Mouse (Mus musculus): ENCODE results near the gene Hnrnpr. TPM values are rescaled to one million over a fixed set of nuclear protein-coding genes. Genes with fewer than 3 reads are reported as not detected.

Hnrnpr gene
- polyA plus RNA-seq, 1 experiment from 2014 or later, result 193 TPM

DNA sequence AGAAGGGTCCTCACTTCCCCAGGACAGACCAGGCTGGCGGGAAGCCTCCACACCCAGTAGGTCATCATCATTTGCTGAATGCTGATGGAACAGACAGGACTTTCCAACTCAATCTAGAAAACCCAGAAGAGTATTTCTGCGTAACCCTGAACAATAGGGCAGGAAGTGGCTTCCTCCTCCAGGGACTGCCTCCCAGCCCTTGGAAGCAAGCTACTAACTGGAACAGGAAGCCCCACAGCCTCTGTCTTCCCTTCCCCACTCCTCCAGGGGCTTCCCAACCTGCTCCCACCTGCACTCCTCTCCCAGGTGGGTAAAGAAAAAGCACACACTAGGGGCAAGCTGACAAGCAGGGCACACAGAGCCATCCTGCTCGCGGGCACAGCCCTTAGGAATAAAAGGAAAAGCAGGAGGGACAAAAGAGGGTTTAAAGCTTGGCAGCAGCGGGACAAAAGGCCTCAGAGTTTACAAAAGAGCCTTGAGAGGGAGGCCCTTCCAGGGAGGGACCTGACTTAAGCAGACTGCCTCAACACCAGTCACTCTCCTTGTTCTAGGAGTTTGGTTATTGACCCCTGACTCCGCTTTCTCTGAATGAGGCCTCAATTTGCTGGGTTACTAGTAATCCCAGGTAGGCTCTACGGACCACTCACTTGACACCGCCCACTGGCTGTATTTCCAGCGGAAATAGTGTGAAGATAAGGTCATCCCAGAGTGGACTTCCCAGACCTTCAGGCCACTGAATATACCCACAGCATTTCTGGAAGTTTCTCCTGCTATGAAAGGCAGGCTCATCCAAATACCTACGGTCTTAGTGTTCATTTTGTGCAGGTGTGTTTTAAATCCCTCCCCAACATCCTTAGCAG, 27.9 kb upstream of the Hnrnpr start:
- Histone ChIP-seq H3K27ac (ENCODE audit: low read depth, low read length) (peak overlapping the region; percentile 92), H3K9me3 (ENCODE audit: control insufficient read depth, low read length) (no peaks in the 10 kb centered on the region), H3K4me3 (ENCODE audit: low read depth, low read length) (no peak overlapping the region), H3K4me2 (ENCODE audit: low read depth, low read length, severe bottlenecking) (peak overlapping the region; percentile 37), H3K4me1 (replicated peaks; ENCODE audit: control insufficient read depth, insufficient read depth, low read length) (peaks cover 29% of the 10 kb centered on the region), H3K27me3 (ENCODE audit: control insufficient read depth, insufficient read depth, low read length) (no peaks in the 10 kb centered on the region), H3K9ac (ENCODE audit: low read length) (peak overlapping the region; percentile 60), H3K36me3 (ENCODE audit: control insufficient read depth, insufficient read depth, low read length) (no peaks in the 10 kb centered on the region)
- DNase-seq (ENCODE audit: low spot score) (peak; percentile 65), ATAC-seq (replicated peaks; ENCODE audit: low FRiP score) (no peak)
- 8% methylated on average over 10 of the region's 10 CpGs for WGBS

DNA sequence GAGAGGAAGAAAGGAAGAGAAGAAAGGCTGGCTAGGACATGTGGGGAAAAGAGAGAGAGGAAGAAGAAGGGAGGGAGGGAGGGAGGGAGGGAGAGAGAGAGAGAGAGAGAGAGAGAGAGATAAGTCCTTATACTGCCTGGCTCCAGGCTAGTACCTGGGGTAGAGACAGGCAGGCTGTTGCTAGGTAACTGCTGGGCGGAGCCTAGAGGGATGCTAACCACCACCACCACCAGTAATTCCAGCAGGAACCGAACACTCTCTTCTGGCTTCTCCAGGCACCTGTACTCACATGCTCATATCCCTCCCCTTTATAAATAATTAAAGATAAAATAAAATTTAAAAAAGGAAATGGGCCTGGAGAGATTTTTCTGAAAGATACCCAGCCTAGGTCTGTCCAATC, 27.0 kb upstream of the Hnrnpr start:
- Histone ChIP-seq H3K9me3 (ENCODE audit: control insufficient read depth, low read length) (peaks cover 1% of the 10 kb centered on the region; the same call in 1 of the 2 replicates), H3K27ac (ENCODE audit: low read depth, low read length) (peak overlapping the region; percentile 92; the same call in 1 of the 2 replicates), H3K9ac (ENCODE audit: low read length) (peak overlapping the region; percentile 60; the same call in 1 of the 2 replicates), H3K36me3 (ENCODE audit: control insufficient read depth, insufficient read depth, low read length) (peaks cover 5% of the 10 kb centered on the region), H3K4me3 (ENCODE audit: low read depth, low read length) (no peak overlapping the region), H3K27me3 (ENCODE audit: control insufficient read depth, insufficient read depth, low read length) (peaks cover 1% of the 10 kb centered on the region; the same call in 1 of the 2 replicates), H3K4me1 (replicated peaks; ENCODE audit: control insufficient read depth, insufficient read depth, low read length) (peaks cover 29% of the 10 kb centered on the region), H3K4me2 (ENCODE audit: low read depth, low read length, severe bottlenecking) (peak overlapping the region; percentile 3; the same call in 1 of the 2 replicates)
- WGBS, result 19% methylated on average over 2 of the region's 2 CpGs
- DNase-seq (ENCODE audit: low spot score) (peak; percentile 59), ATAC-seq (replicated peaks; ENCODE audit: low FRiP score) (no peak)

DNA sequence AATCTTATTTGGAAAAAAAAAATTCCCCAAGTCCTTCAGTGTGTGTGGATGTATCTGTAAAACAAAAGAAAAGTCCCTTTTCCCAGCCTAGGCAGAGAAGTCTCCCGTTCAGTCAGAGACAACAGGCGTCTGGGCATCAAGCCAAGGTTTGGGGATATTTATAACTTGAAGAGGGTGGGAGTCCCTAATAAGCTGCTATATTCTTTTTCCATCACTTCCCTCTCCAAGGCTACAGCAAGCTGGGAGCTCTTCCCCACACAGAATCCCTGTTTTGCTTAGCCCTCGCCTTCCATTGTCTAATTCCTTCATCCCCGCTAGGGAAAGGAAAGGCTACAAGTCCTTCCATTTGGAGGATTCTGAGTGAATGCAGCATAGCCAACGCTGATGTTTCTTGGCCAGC, 26.3 kb upstream of the Hnrnpr start, which contains the start of gene Zfp46:
Gene Zfp46 (plus strand): TSS at position 229 of the 400 bp plus-strand sequence.
- ATAC-seq (replicated peaks; ENCODE audit: low FRiP score) (no peak), DNase-seq (ENCODE audit: low spot score) (peak; percentile 63)
- Histone ChIP-seq H3K9me3 (ENCODE audit: control insufficient read depth, low read length) (peaks cover 3% of the 10 kb centered on the region; the same call in 1 of the 2 replicates), H3K4me2 (ENCODE audit: low read depth, low read length, severe bottlenecking) (peak within 1 kb of the TSS; percentile 90), H3K27ac (ENCODE audit: low read depth, low read length) (peak within 1 kb of the TSS; percentile 92), H3K4me3 (ENCODE audit: low read depth, low read length) (peak within 1 kb of the TSS; percentile 59), H3K9ac (ENCODE audit: low read length) (peak within 1 kb of the TSS; percentile 74), H3K27me3 (ENCODE audit: control insufficient read depth, insufficient read depth, low read length) (peaks cover 5% of the 10 kb centered on the region; the same call in 1 of the 2 replicates), H3K4me1 (replicated peaks; ENCODE audit: control insufficient read depth, insufficient read depth, low read length) (peaks cover 29% of the 10 kb centered on the region), H3K36me3 (ENCODE audit: control insufficient read depth, insufficient read depth, low read length) (peaks cover 5% of the 10 kb centered on the region)
- WGBS, result 35% methylated on average over 5 of the region's 5 CpGs

DNA sequence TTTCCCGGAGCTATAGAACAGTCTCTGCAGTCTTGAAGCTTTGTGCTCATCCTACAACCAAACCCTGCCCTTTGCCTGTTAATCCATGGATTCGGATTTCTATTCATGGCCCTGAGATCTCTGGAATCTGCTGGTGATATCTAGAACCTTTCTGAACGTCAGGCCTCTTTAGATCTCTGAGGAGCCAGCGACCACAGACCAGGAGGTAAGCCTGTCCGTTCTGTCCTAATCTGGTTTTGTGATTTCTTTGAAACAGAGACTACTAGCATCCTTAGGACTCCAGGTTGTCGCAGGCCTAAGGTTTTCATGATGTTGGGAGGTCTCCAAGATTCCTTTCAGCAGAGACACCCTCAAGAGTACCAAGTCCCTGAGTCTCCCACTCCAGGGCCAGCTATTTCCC, 25.9 kb upstream of the Hnrnpr start:
- no peak for DNase-seq (ENCODE audit: low spot score)
- Histone ChIP-seq H3K36me3 (ENCODE audit: control insufficient read depth, insufficient read depth, low read length) (peaks cover 5% of the 10 kb centered on the region), H3K27me3 (ENCODE audit: control insufficient read depth, insufficient read depth, low read length) (peaks cover 10% of the 10 kb centered on the region), H3K9me3 (ENCODE audit: control insufficient read depth, low read length) (peaks cover 3% of the 10 kb centered on the region; the same call in 1 of the 2 replicates), H3K27ac (ENCODE audit: low read depth, low read length) (peak overlapping the region; percentile 92), H3K9ac (ENCODE audit: low read length) (peak overlapping the region; percentile 74), H3K4me2 (ENCODE audit: low read depth, low read length, severe bottlenecking) (peak overlapping the region; percentile 90), H3K4me1 (replicated peaks; ENCODE audit: control insufficient read depth, insufficient read depth, low read length) (peaks cover 31% of the 10 kb centered on the region), H3K4me3 (ENCODE audit: low read depth, low read length) (peak overlapping the region; percentile 59)
- 30% methylated on average over 6 of the region's 6 CpGs for WGBS
- ATAC-seq (replicated peaks; ENCODE audit: low FRiP score), result no peak

DNA sequence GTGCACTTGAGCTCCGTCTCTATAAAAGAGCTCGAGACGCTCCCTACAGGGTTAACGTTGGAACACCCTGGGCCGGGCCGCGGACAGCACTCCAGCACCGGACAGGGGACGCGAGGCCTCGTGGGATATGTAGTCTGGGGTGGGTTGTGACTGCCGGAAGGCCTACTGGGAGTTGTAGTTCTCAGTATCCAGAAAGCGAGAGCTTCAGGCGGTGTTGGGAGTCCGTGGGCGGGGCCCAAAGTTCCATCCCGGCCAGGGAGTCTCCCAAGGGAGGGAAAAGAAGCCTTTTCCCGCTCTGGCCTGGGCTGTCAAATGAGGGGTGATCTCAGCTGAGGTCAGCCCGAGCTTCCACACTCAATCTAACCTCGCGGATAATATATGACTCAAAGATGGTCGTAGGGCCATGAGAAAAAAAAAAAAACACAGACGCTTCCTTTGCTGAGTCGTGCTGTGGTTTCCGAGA, 25.4 kb upstream of the Hnrnpr start:
- Histone ChIP-seq H3K27me3 (ENCODE audit: control insufficient read depth, insufficient read depth, low read length) (peaks cover 14% of the 10 kb centered on the region), H3K27ac (ENCODE audit: low read depth, low read length) (peak overlapping the region; percentile 92), H3K4me1 (replicated peaks; ENCODE audit: control insufficient read depth, insufficient read depth, low read length) (peaks cover 36% of the 10 kb centered on the region), H3K4me2 (ENCODE audit: low read depth, low read length, severe bottlenecking) (peak overlapping the region; percentile 90), H3K4me3 (ENCODE audit: low read depth, low read length) (peak overlapping the region; percentile 59), H3K9ac (ENCODE audit: low read length) (peak overlapping the region; percentile 74), H3K36me3 (ENCODE audit: control insufficient read depth, insufficient read depth, low read length) (peaks cover 9% of the 10 kb centered on the region), H3K9me3 (ENCODE audit: control insufficient read depth, low read length) (peaks cover 3% of the 10 kb centered on the region; the same call in 1 of the 2 replicates)
- WGBS, result under 1% methylated on average over 25 of the region's 25 CpGs
- ATAC-seq (replicated peaks; ENCODE audit: low FRiP score) (peak; percentile 93), DNase-seq (ENCODE audit: low spot score) (peak; percentile 95)

DNA sequence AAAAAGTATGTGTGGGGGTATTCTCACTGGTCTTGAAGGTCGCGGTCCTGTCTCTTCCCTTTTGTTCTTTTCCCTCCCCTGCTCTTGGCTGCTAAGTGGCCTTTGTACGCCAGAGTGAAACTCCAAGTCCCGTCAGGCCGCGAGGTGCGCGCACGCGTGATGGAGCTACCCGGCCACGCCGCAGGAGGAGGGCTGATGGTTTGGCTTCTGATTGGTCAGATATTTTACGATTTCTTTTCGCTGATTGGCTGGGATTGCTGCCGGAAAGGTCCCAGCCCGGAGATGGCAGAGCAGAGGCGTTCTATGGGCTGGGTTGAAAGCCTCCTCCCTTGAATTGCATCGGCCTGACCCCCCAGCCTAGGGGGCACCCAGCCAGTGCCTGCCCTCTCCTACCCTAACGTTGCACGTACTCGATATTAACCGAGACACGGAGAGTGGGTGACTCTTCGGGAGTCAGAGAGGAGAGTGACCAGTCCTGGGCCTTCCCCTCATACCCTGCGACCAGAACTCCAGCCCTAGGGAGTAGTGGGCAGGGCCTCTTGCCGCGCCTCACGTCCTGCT, 24.9 kb upstream of the Hnrnpr start:
- Histone ChIP-seq H3K4me2 (ENCODE audit: low read depth, low read length, severe bottlenecking) (peak overlapping the region; percentile 90), H3K27ac (ENCODE audit: low read depth, low read length) (peak overlapping the region; percentile 92), H3K27me3 (ENCODE audit: control insufficient read depth, insufficient read depth, low read length) (peaks cover 17% of the 10 kb centered on the region), H3K36me3 (ENCODE audit: control insufficient read depth, insufficient read depth, low read length) (peaks cover 10% of the 10 kb centered on the region), H3K4me1 (replicated peaks; ENCODE audit: control insufficient read depth, insufficient read depth, low read length) (peaks cover 39% of the 10 kb centered on the region), H3K9ac (ENCODE audit: low read length) (peak overlapping the region; percentile 74), H3K4me3 (ENCODE audit: low read depth, low read length) (peak overlapping the region; percentile 59), H3K9me3 (ENCODE audit: control insufficient read depth, low read length) (peaks cover 3% of the 10 kb centered on the region; the same call in 1 of the 2 replicates)
- under 1% methylated on average over 29 of the region's 29 CpGs for WGBS
- peak; percentile 83 for ATAC-seq (replicated peaks; ENCODE audit: low FRiP score)
- peak; percentile 97 for DNase-seq (ENCODE audit: low spot score)

DNA sequence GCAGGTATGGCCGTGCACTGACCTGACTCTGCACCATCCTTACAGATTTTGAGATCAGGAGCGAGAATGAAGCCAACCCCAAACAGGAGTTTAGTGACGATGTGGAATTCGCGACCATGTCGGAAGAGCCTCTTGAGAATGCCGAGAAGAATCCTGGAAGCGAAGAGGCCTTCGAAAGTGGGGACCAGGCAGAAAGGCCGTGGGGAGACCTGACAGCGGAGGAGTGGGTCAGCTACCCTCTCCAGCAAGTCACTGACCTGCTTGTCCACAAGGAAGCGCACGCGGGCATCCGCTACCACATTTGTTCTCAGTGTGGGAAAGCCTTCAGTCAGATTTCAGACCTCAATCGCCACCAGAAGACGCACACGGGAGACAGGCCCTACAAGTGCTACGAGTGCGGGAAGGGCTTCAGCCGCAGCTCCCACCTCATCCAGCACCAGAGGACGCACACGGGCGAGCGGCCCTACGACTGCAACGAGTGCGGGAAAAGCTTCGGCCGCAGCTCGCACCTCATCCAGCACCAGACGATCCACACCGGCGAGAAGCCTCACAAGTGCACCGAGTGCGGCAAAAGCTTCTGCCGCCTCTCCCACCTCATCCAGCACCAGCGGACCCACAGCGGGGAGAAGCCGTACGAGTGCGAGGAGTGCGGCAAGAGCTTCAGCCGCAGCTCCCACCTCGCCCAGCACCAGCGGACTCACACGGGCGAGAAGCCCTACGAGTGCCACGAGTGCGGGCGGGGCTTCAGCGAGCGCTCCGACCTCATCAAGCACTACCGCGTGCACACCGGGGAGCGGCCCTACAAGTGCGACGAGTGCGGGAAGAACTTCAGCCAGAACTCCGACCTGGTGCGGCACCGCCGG, 20.6 kb upstream of the Hnrnpr start:
- H3K9ac ChIP-seq (ENCODE audit: low read length), result peak overlapping the region; percentile 20; the same call in 1 of the 2 replicates
- 25% methylated on average over 66 of the region's 66 CpGs for WGBS
- no peak for DNase-seq (ENCODE audit: low spot score)
- H3K4me2 ChIP-seq (ENCODE audit: low read depth, low read length, severe bottlenecking), result peak overlapping the region; percentile 13; the same call in 1 of the 2 replicates
- peak overlapping the region; percentile 9; the same call in 1 of the 2 replicates for H3K4me3 ChIP-seq (ENCODE audit: low read depth, low read length)
- H3K9me3 ChIP-seq (ENCODE audit: control insufficient read depth, low read length), result peaks cover 3% of the 10 kb centered on the region; the same call in 1 of the 2 replicates
- H3K27me3 ChIP-seq (ENCODE audit: control insufficient read depth, insufficient read depth, low read length), result peaks cover 17% of the 10 kb centered on the region
- H3K36me3 ChIP-seq (ENCODE audit: control insufficient read depth, insufficient read depth, low read length), result peaks cover 13% of the 10 kb centered on the region
- peaks cover 15% of the 10 kb centered on the region; the same call in 1 of the 2 replicates for H3K4me1 ChIP-seq (replicated peaks; ENCODE audit: control insufficient read depth, insufficient read depth, low read length)
- no peak overlapping the region for H3K27ac ChIP-seq (ENCODE audit: low read depth, low read length)
- no peak for ATAC-seq (replicated peaks; ENCODE audit: low FRiP score)
